Mouse (Mus musculus) frontal cortex, postnatal 14 days (tissue): ENCODE data around the gene Fryl.

ENCODE experiments used
- DNase-seq, 2 experiments: peaks; one replicate each; pipeline ENCODE4 v3.0.0; 2022; ENCODE audit warnings: low spot score in 2 of 2

Fryl gene

GRCm38 (mm10) chr5:73222397-73222796 is 34.0 kb downstream of the Fryl start:
- DNase-seq, result no peak

- DNase-seq, result no peak
These were observed 34.6 kb downstream of the Fryl start for GRCm38 (mm10) chr5:73221826-73222225.

- no peak for DNase-seq
These were observed 36.7 kb downstream of the Fryl start for GRCm38 (mm10) chr5:73219716-73220115.

GRCm38 (mm10) chr5:73218065-73218464 is 38.4 kb downstream of the Fryl start:
- no peak for DNase-seq

GRCm38 (mm10) chr5:73217116-73217515 is 39.3 kb downstream of the Fryl start:
- DNase-seq, result no peak

GRCm38 (mm10) chr5:73216014-73216413 is 40.4 kb downstream of the Fryl start:
- DNase-seq, result no peak

- no peak for DNase-seq
These were observed 44.0 kb downstream of the Fryl start for GRCm38 (mm10) chr5:73212446-73212845.

- no peak for DNase-seq
These were observed 44.5 kb downstream of the Fryl start for GRCm38 (mm10) chr5:73211961-73212360.

- DNase-seq, result no peak
These were observed 45.5 kb downstream of the Fryl start for GRCm38 (mm10) chr5:73210971-73211315.

- no peak for DNase-seq
These were observed 46.1 kb downstream of the Fryl start for GRCm38 (mm10) chr5:73210127-73210970.

- DNase-seq, result no peak
These were observed 47.0 kb downstream of the Fryl start for GRCm38 (mm10) chr5:73209201-73210096.

- no peak for DNase-seq
These were observed 47.8 kb downstream of the Fryl start for GRCm38 (mm10) chr5:73208645-73209044.

- no peak for DNase-seq
These were observed 49.7 kb downstream of the Fryl start for GRCm38 (mm10) chr5:73206722-73207121.

GRCm38 (mm10) chr5:73205996-73206629 is 50.3 kb downstream of the Fryl start:
- DNase-seq, result no peak

- no peak for DNase-seq
These were observed 51.4 kb downstream of the Fryl start for GRCm38 (mm10) chr5:73205050-73205449.

GRCm38 (mm10) chr5:73202498-73202897 is 53.9 kb downstream of the Fryl start:
- no peak for DNase-seq

GRCm38 (mm10) chr5:73202077-73202476 is 54.3 kb downstream of the Fryl start:
- no peak for DNase-seq

GRCm38 (mm10) chr5:73200387-73201384 is 55.7 kb downstream of the Fryl start:
- DNase-seq, result no peak

GRCm38 (mm10) chr5:73199586-73199985 is 56.8 kb downstream of the Fryl start:
- DNase-seq, result no peak

GRCm38 (mm10) chr5:73198690-73199089 is 57.7 kb downstream of the Fryl start:
- DNase-seq, result no peak

GRCm38 (mm10) chr5:73197796-73198195 is 58.6 kb downstream of the Fryl start:
- DNase-seq, result no peak
